Mouse (Mus musculus): ENCODE measurements around the gene Plxna4. TPM values are rescaled to one million over a fixed set of nuclear protein-coding genes. Genes with fewer than 3 reads are reported as not detected.

Plxna4 gene
- total and polyA plus RNA-seq, 3 experiments: not detected

GRCm38 (mm10) chr6:32381516-32381915, 206.5 kb downstream of the Plxna4 start:
- TF ChIP-seq MXI1 (IDR thresholded peaks at IDR 0.05; ENCODE audit: low read depth, low read length) (no peak), MYC (IDR thresholded peaks at IDR 0.05; ENCODE audit: low read depth, low read length) (no peak), USF2 (conservative IDR thresholded peaks at IDR 0.05; ENCODE audit: low read depth, low read length) (no peak), ZKSCAN1 (IDR thresholded peaks at IDR 0.05; ENCODE audit: borderline replicate concordance, low read depth, low read length) (no peak), MAFK (IDR thresholded peaks at IDR 0.05; ENCODE audit: insufficient replicate concordance, low read length) (no peak), ZC3H11A (IDR thresholded peaks at IDR 0.05; ENCODE audit: low read depth, low read length) (no peak)
- Histone ChIP-seq H3K4me3 (replicated peaks in 1 of 3; ENCODE audit: low read depth in 2 of 3, low read length in 2 of 3, poor library complexity in 1 of 3) (no peak overlapping the region), H3K9me3 (replicated peaks; ENCODE audit: low read length) (no peaks in the 10 kb centered on the region), H3K27ac (ENCODE audit: insufficient read depth, low read depth) (no peak overlapping the region), H3K36me3 (replicated peaks in 1 of 2; ENCODE audit: control insufficient read depth in 1 of 2, insufficient read depth in 1 of 2, low read length in 1 of 2) (no peaks in the 10 kb centered on the region), H3K4me1 (ENCODE audit: control insufficient read depth in 1 of 2, insufficient read depth in 2 of 2) (no peaks in the 10 kb centered on the region), H3K9ac (ENCODE audit: insufficient read depth, low read depth) (no peak overlapping the region), H3K4me2 (ENCODE audit: insufficient read depth, low read depth, poor library complexity, severe bottlenecking) (no peak overlapping the region), H3K79me2 (replicated peaks; ENCODE audit: control insufficient read depth, extremely low read depth, insufficient read depth, poor library complexity, severe bottlenecking) (no peaks in the 10 kb centered on the region), H3K27me3 (replicated peaks) (peaks cover 85% of the 10 kb centered on the region)
- no peak for DNase-seq (ENCODE audit: extremely low read depth)
- dilution Hi-C loops (cut with MboI; ENCODE audit: extremely low pct_ligation_motif_present, extremely low pct_unique_long_range_greater_than_20kb, low sequenced_read_pairs): no loop called here
- in situ Hi-C loops (cut with MboI; ENCODE audit: low pct_ligation_motif_present, low pct_unique_long_range_greater_than_20kb, low sequenced_read_pairs): no loop called here

GRCm38 (mm10) chr6:32377181-32377580, 210.8 kb downstream of the Plxna4 start:
- peaks cover 88% of the 10 kb centered on the region for H3K27me3 ChIP-seq (replicated peaks)
- TF ChIP-seq JUN (IDR thresholded peaks at IDR 0.05; ENCODE audit: insufficient read depth, low read depth, low read length) (no peak), UBTF (IDR thresholded peaks at IDR 0.05; ENCODE audit: low read depth, low read length) (no peak), IRF4 (IDR thresholded peaks at IDR 0.05; ENCODE audit: low read depth, low read length) (no peak), RCOR1 (conservative IDR thresholded peaks at IDR 0.05; ENCODE audit: low read depth, low read length) (no peak), NELFE (IDR thresholded peaks at IDR 0.05; ENCODE audit: low read depth, low read length) (no peak), RAD21 (IDR thresholded peaks at IDR 0.05; ENCODE audit: low read depth, low read length) (no peak), CHD2 (IDR thresholded peaks at IDR 0.05; ENCODE audit: low read length) (no peak), USF2 (conservative IDR thresholded peaks at IDR 0.05; ENCODE audit: low read depth, low read length) (no peak), KAT2A (IDR thresholded peaks at IDR 0.05; ENCODE audit: insufficient replicate concordance, low read length) (no peak), ETS1 (conservative IDR thresholded peaks at IDR 0.05; ENCODE audit: low read depth, low read length) (no peak), TBP (conservative IDR thresholded peaks at IDR 0.05; ENCODE audit: low read depth, low read length) (no peak), MYC (IDR thresholded peaks at IDR 0.05; ENCODE audit: low read depth, low read length) (no peak), SMC3 (IDR thresholded peaks at IDR 0.05; ENCODE audit: low read depth, low read length) (no peak), SIN3A (IDR thresholded peaks at IDR 0.05; ENCODE audit: low read length) (no peak), TCF12 (IDR thresholded peaks at IDR 0.05; ENCODE audit: low read depth, low read length) (no peak)
- H3K4me3 ChIP-seq (replicated peaks in 1 of 3; ENCODE audit: low read depth in 2 of 3, low read length in 2 of 3, poor library complexity in 1 of 3): no peak overlapping the region
- no peak overlapping the region for H3K9ac ChIP-seq (ENCODE audit: insufficient read depth, low read depth)
- H3K4me1 ChIP-seq (ENCODE audit: control insufficient read depth in 1 of 2, insufficient read depth in 2 of 2): no peaks in the 10 kb centered on the region
- no peaks in the 10 kb centered on the region for H3K36me3 ChIP-seq (replicated peaks in 1 of 2; ENCODE audit: control insufficient read depth in 1 of 2, insufficient read depth in 1 of 2, low read length in 1 of 2)
- no peak overlapping the region for H3K27ac ChIP-seq (ENCODE audit: insufficient read depth, low read depth)
- no peaks in the 10 kb centered on the region for H3K79me2 ChIP-seq (replicated peaks; ENCODE audit: control insufficient read depth, extremely low read depth, insufficient read depth, poor library complexity, severe bottlenecking)
- H3K9me3 ChIP-seq (replicated peaks; ENCODE audit: low read length): peaks cover 2% of the 10 kb centered on the region
- H3K4me2 ChIP-seq (ENCODE audit: insufficient read depth, low read depth, poor library complexity, severe bottlenecking): no peak overlapping the region
- dilution Hi-C loops (cut with MboI; ENCODE audit: extremely low pct_ligation_motif_present, extremely low pct_unique_long_range_greater_than_20kb, low sequenced_read_pairs) (no loop called here), in situ Hi-C loops (cut with MboI; ENCODE audit: low pct_ligation_motif_present, low pct_unique_long_range_greater_than_20kb, low sequenced_read_pairs) (no loop called here)
- no peak for DNase-seq (ENCODE audit: extremely low read depth)
